Mouse (Mus musculus) heart, adult 2 months (tissue): ENCODE data around the gene Erf.

ENCODE experiments used
- CTCF ChIP-seq: fragments of 200-600 bp; IDR thresholded peaks from 2 replicates; pipeline ENCODE4 v1.8.1; 2022; ENCODE audit warnings: antibody characterized with exemption, mild to moderate bottlenecking, moderate library complexity
- EP300 ChIP-seq: fragments of 200-500 bp; IDR thresholded peaks from 2 replicates; pipeline ENCODE4 v1.6.1; 2011; ENCODE audit warnings: low read depth, low read length, control low read depth; ENCODE audit not compliant: insufficient read depth
- POLR2A ChIP-seq: fragments of 200-500 bp; IDR thresholded peaks from 2 replicates; pipeline ENCODE4 v1.6.1; 2011; ENCODE audit warnings: mild to moderate bottlenecking, low read depth, low read length, control low read depth; ENCODE audit not compliant: insufficient read depth

DNA sequence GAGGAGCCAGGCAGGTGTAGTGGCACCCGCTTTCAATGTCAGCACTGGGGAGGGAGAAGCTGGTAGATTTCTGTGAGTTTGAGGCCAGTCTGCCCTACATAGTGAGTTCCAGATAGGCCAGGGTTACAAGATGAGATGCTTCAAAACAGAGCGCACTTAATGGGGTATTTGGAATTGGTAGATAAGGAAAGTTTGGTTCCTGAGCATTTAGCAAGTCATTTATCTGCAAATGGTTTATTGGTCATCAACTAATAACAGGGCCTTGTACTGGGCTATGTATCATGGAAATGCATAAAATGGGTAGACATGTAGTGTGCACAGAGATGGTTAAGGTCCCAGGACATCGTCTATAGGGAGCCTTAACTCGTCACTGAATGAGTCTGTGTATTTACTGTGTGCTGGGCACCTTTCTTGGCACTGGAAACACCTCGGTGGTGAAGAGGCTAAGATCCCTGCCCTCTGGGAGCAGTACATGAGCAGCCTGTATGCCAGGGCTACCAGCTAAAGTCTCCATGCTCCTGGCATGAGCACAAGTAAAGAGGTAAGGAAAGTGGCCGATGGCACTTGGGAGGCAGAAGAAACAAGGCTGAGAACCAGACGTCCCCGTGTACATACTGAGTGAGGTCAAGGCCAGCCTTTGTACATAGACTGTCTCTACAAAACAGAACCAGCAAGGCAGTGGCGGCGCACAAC, 28.1 kb downstream of the Erf start:
- TF ChIP-seq CTCF (no peak), POLR2A (no peak), EP300 (no peak)
